Comparison of ENCODE assay signal across 8 mouse cellular contexts in genomic region chr4:141545071-141545742, GRCm38 (mm10). TPM values are rescaled to one million over a fixed set of nuclear protein-coding genes. Genes with fewer than 3 reads are reported as not detected.
DNase-seq lines count a peak whose midpoint lies in the region; ATAC-seq lines count a peak whose summit lies in the region.

No protein-coding gene starts in this region.

- peak overlapping the region; percentile 70 for H3K4me3 ChIP-seq in embryonic facial prominence, embryonic 12.5 days
- H3K4me3 ChIP-seq in limb, embryonic 15.5 days, result peak overlapping the region; percentile 74
- peak overlapping the region; percentile 74 for H3K4me3 ChIP-seq in midbrain, embryonic 14.5 days (replicated peaks; ENCODE audit: low read depth, low read length)

- 0 out of 2 replicates have a peak, but pooled peaks cover 5% of the 10 kb centered on the region for H3K4me1 ChIP-seq in embryonic facial prominence, embryonic 12.5 days
- peaks cover 19% of the 10 kb centered on the region; the same call in 1 of the 2 replicates for H3K4me1 ChIP-seq in limb, embryonic 15.5 days
- H3K4me1 ChIP-seq in midbrain, embryonic 14.5 days (ENCODE audit: control insufficient read depth, insufficient read depth, low read length), result peaks cover 24% of the 10 kb centered on the region

- H3K9me3 ChIP-seq in embryonic facial prominence, embryonic 12.5 days, result no peaks in the 10 kb centered on the region
- H3K9me3 ChIP-seq in limb, embryonic 15.5 days, result no peaks in the 10 kb centered on the region
- H3K9me3 ChIP-seq in midbrain, embryonic 14.5 days (ENCODE audit: control insufficient read depth, low read length), result no peaks in the 10 kb centered on the region

- peak overlapping the region; percentile 100 for H3K27ac ChIP-seq in embryonic facial prominence, embryonic 12.5 days
- peak overlapping the region; percentile 100 for H3K27ac ChIP-seq in limb, embryonic 15.5 days
- peak overlapping the region; percentile 100 for H3K27ac ChIP-seq in midbrain, embryonic 14.5 days (replicated peaks; ENCODE audit: low read depth, low read length)

- peak overlapping the region; percentile 82 for H3K9ac ChIP-seq in embryonic facial prominence, embryonic 12.5 days
- H3K9ac ChIP-seq in limb, embryonic 15.5 days, result peak overlapping the region; percentile 70
- peak overlapping the region; percentile 85 for H3K9ac ChIP-seq in midbrain, embryonic 14.5 days (replicated peaks; ENCODE audit: low read length)

- WGBS in embryonic facial prominence, embryonic 12.5 days, result under 1% methylated on average over 45 of the region's 45 CpGs
- WGBS in limb, embryonic 15.5 days, result under 1% methylated on average over 45 of the region's 45 CpGs
- under 1% methylated on average over 45 of the region's 45 CpGs for WGBS in midbrain, embryonic 14.5 days

- H3K36me3 ChIP-seq in embryonic facial prominence, embryonic 12.5 days, result no peaks in the 10 kb centered on the region
- H3K36me3 ChIP-seq in limb, embryonic 15.5 days, result no peaks in the 10 kb centered on the region
- no peaks in the 10 kb centered on the region for H3K36me3 ChIP-seq in midbrain, embryonic 14.5 days (ENCODE audit: control insufficient read depth, insufficient read depth, low read length)

- DNase-seq in urinary bladder, adult 18-20 months (ENCODE audit: low spot score in 2 of 2), result peak; percentile 57 to 69
- no peak for DNase-seq in urinary bladder, postnatal 10 days (ENCODE audit: low spot score)
- DNase-seq in heart, adult 11 months, result peak; percentile 99
- peak; percentile 91 for DNase-seq in kidney, adult 18-20 months
- DNase-seq in midbrain, embryonic 14.5 days, result peak; percentile 63
- DNase-seq in spleen, postnatal 36 days (ENCODE audit: low spot score in 2 of 2), result peak; percentile 42 to 57

- H3K27me3 ChIP-seq in embryonic facial prominence, embryonic 12.5 days, result no peaks in the 10 kb centered on the region
- H3K27me3 ChIP-seq in limb, embryonic 15.5 days, result no peaks in the 10 kb centered on the region
- no peaks in the 10 kb centered on the region for H3K27me3 ChIP-seq in midbrain, embryonic 14.5 days (ENCODE audit: control insufficient read depth, insufficient read depth, low read length)

- peak; percentile 36; the same call in 1 of the 2 replicates for ATAC-seq in embryonic facial prominence, embryonic 12.5 days (ENCODE audit: insufficient number of reproducible peaks, insufficient read depth, low FRiP score, low TSS enrichment)
- peak; percentile 22; the same call in 1 of the 2 replicates for ATAC-seq in limb, embryonic 15.5 days (ENCODE audit: insufficient number of reproducible peaks, low FRiP score, low TSS enrichment, low read depth)
- ATAC-seq in midbrain, embryonic 14.5 days (ENCODE audit: low FRiP score, low TSS enrichment), result peak; percentile 41; the same call in 1 of the 2 replicates

- peak overlapping the region; percentile 88 for H3K4me2 ChIP-seq in embryonic facial prominence, embryonic 12.5 days (replicated peaks)
- H3K4me2 ChIP-seq in limb, embryonic 15.5 days, result peak overlapping the region; percentile 97
- peak overlapping the region; percentile 99 for H3K4me2 ChIP-seq in midbrain, embryonic 14.5 days (ENCODE audit: low read length)

RNA-seq across cellular contexts. Expression of gene Spen, which starts 6.8 kb away (rescaled TPM):
- 15.0 and 15.9 TPM in 2 replicates for polyA plus RNA-seq in embryonic facial prominence, embryonic 12.5 days (2016; fragmentation: Nextera tagmentation; extraction: Ambion mirVana)
- polyA plus RNA-seq in limb, embryonic 15.5 days (2015; fragmentation: Nextera tagmentation; extraction: Ambion mirVana), result 7.2 and 9.0 TPM in 2 replicates
- polyA plus RNA-seq in midbrain, embryonic 14.5 days (2014; fragmentation: Nextera tagmentation; extraction: Ambion mirVana), result 17.3 and 23.9 TPM in 2 replicates
